Mouse (Mus musculus) kidney, adult 2 months (tissue): ENCODE measurements around the gene Cylc2. TPM values are rescaled to one million over a fixed set of nuclear protein-coding genes. Genes with fewer than 3 reads are reported as not detected.

ENCODE experiments used
- DNase-seq: peaks from one replicate; pipeline ENCODE4 v3.0.0; 2021
- H3K27ac ChIP-seq: fragments of 200-500 bp; 2 replicates; pipeline ENCODE4 v1.5.1; 2012; ENCODE audit warnings: low read depth, low read length, control low read depth, inconsistent platforms; ENCODE audit not compliant: insufficient read depth
- H3K27me3 ChIP-seq: fragments of 200-500 bp; replicated peaks from 2 replicates; pipeline ENCODE4 v1.6.1; 2012; ENCODE audit warnings: mild to moderate bottlenecking, moderate library complexity, low read length, inconsistent platforms; ENCODE audit not compliant: control insufficient read depth, insufficient read depth
- H3K36me3 ChIP-seq: fragments of 200-500 bp; 2 replicates; pipeline ENCODE4 v1.6.1; 2012; ENCODE audit warnings: mild to moderate bottlenecking, moderate library complexity, low read length, inconsistent platforms; ENCODE audit not compliant: control insufficient read depth, insufficient read depth
- H3K4me1 ChIP-seq: fragments of 200-500 bp; 2 replicates; pipeline ENCODE4 v1.6.1; 2011; ENCODE audit warnings: low read length; ENCODE audit not compliant: control insufficient read depth, insufficient read depth
- H3K4me3 ChIP-seq: fragments of 200-500 bp; 2 replicates; pipeline ENCODE4 v1.5.1; 2011; ENCODE audit warnings: mild to moderate bottlenecking, low read depth, low read length, control low read depth; ENCODE audit not compliant: insufficient read depth
- CTCF ChIP-seq: fragments of 200-500 bp; conservative IDR thresholded peaks from 2 replicates; pipeline ENCODE4 v1.5.1; 2011; ENCODE audit warnings: low read depth, mild to moderate bottlenecking, control low read depth, low read length, moderate library complexity, mixed read lengths; ENCODE audit not compliant: insufficient read depth, insufficient read length
- POLR2A ChIP-seq: fragments of 200-500 bp; IDR thresholded peaks from one replicate; pipeline ENCODE4 v1.6.1; 2011; ENCODE audit warnings: low read depth, low read length, control low read depth
- WGBS: fragments of 180-500 bp; shearing (Covaris S2); methylation state at CpG from one replicate; pipeline ENCODE4 v1.1.7; 2018; 5-methylcytosine and 5-hydroxymethylcytosine counted together
- polyA plus RNA-seq: library from polyadenylated mRNA; depleted of rRNA; stranded (reverse); fragments of >200 nt; gene quantifications from 2 replicates; pipeline ENCODE4 v1.2.3, GENCODE M21; 2012; rRNA removed

The Cylc2 gene
- not detected in 2 replicates for polyA plus RNA-seq

- WGBS, result 61% methylated on average over 1 of the region's 1 CpGs
- TF ChIP-seq POLR2A, result no peak
- no peak for TF ChIP-seq CTCF
- no peak for DNase-seq
These were observed at the start of gene Cylc2 for GRCm38 (mm10) chr4:51216378-51216777. Gene Cylc2, plus strand, starts transcription at chr4:51216678.

More at GRCm38 (mm10) chr4:51216378-51216777, at the start of gene Cylc2:
- Histone ChIP-seq H3K36me3 (no peaks in the 10 kb centered on the region), H3K27ac (no peak within 1 kb of the TSS), H3K27me3 (no peaks in the 10 kb centered on the region), H3K4me1 (no peaks in the 10 kb centered on the region), H3K4me3 (no peak within 1 kb of the TSS)
